Mouse (Mus musculus) stomach, postnatal 0 days (tissue): ENCODE data around the gene Gm36245.

Experiments
- CTCF ChIP-seq: IDR thresholded peaks from 2 replicates; pipeline ENCODE4 v1.5.1; 2016; ENCODE audit warnings: antibody characterized with exemption, low read depth, mild to moderate bottlenecking, moderate library complexity
- EP300 ChIP-seq: optimal IDR thresholded peaks from 2 replicates; pipeline ENCODE3; 2016; ENCODE audit warnings: antibody characterized with exemption

DNA sequence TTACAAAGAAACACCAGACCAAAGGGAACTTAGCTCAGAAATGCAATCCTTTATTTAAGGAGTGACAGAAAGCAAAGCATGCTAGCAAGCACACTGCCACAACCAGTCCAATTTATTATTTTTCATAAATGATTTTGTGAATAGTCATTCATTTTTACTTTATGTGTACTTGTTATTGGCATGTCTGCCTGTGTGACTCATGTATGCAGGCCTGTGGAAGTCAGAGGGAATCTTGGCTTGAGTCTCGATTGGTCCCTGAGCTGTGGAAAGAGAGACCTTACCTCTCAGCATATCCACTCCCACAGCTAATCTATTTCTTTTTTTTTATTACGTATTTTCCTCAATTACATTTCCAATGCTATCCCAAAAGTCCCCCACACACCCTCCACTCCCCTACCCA, 20.3 kb upstream of the Gm36245 start:
- TF ChIP-seq CTCF (no peak), EP300 (no peak)
